Mouse (Mus musculus): ENCODE data around the gene Pxylp1. TPM values are rescaled to one million over a fixed set of nuclear protein-coding genes. Genes with fewer than 3 reads are reported as not detected.

Pxylp1 gene
- total RNA-seq, 1 experiment from 2014 or later: 8.5 TPM

DNA sequence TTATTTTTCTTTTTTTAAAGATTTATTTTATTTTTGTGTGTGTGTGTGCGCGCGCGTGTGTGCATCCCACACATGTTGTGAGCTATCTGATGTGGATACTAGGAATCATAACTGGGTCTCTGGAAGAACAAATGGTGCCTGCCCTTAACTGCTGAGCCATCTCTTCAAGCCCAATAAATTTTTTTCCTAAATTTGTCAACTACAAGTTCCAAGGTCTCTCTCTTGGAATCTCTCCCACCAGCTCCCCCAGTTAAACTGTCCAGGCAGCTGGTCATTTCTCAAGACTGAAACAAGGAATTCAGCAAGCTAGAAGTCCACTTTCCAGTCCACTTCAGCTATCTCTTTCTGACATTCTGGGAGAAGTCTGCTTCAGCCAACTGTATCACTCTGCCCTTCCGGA is 26.3 kb downstream of the Pxylp1 start:
- ATAC-seq (replicated peaks; ENCODE audit: insufficient number of reproducible peaks, low FRiP score, low TSS enrichment, poor library complexity, severe bottlenecking): no peak

DNA sequence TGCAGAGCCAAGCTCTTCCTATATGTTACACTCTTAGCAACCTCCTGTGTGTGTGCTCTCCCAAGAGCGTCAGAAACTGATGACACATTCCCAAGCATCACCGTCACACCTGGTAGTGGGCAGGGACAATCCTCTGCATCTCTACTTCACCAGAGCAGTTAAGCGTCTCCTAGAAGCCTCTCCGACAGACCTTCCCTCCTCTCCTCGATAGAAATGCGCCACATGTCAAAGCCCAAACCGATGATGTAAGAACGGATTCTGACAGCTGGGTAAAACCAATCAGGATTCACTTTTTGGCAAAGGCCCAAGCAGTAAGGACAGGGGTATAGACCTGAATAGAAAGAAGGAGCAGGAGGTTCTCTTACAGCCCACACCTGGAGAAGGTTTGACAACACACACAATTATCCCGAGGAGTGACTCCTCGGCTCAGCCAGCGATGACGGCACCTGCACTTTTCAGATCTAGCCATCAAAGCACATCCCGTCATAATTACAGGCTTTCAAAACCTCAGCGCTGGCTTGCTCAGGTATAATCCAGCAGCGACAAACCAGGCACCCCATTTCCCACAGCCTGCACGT is 26.9 kb downstream of the Pxylp1 start:
- ATAC-seq (replicated peaks; ENCODE audit: insufficient number of reproducible peaks, low FRiP score, low TSS enrichment, poor library complexity, severe bottlenecking): no peak

DNA sequence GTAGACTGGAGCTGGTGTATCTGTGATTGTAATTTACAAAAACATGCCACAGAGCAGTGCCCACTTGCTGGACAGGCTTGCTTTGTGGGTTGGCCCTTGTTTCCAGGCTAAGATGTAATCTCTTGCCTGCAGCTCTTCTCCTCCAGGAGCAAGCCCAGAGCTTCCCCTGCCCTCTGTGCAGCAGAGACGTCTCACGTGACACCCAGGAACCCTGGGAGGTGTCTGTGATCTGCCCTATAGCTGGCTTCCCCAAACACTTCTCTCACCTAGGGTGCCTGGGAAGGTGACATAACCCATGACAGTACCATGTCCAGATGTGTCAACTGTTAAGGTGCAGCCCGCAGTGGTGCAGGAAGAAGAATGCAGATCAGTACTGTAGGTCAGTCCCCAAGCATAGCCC is 28.9 kb downstream of the Pxylp1 start:
- no peak for ATAC-seq (replicated peaks; ENCODE audit: insufficient number of reproducible peaks, low FRiP score, low TSS enrichment, poor library complexity, severe bottlenecking)

DNA sequence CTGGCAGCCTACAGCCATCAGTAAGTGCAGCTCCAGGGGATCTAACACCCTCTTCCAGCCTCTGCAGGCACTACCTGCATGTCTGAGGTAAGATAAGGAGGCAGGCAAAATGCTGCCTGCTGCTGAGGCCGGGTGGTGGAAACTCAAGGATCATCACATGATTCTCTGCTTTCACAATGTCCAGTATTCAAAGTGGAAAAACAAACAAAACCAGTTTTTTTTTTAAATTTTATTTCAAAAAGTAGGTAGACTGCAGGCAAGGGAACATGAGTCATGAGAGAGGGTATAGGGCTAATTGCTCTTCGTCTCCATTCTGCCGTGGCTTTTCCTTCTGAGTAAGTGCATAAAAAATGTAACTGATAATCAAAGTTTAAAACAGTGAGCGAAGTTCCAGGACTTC is 29.6 kb downstream of the Pxylp1 start:
- ATAC-seq (replicated peaks; ENCODE audit: insufficient number of reproducible peaks, low FRiP score, low TSS enrichment, poor library complexity, severe bottlenecking): no peak

DNA sequence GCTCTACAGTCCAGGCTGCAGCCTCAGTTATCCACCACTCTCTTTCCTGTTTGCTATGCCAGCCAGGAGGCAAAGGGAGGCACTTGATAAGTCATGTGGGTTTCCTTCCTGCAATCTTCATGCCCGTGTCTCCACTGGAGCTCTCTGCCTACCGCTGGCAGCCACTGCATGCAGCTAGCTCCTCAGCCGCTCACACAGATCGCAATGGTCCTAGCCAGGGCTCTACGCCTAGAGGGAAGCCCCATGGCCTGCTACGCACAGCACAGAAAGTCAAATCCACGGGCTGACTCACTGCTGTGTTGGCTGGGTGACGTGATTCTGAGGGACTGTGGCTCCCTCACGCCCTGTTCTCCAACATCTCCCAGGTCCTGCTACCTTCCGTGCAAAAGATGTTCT is 31.4 kb downstream of the Pxylp1 start:
- ATAC-seq (replicated peaks; ENCODE audit: insufficient number of reproducible peaks, low FRiP score, low TSS enrichment, poor library complexity, severe bottlenecking): no peak

DNA sequence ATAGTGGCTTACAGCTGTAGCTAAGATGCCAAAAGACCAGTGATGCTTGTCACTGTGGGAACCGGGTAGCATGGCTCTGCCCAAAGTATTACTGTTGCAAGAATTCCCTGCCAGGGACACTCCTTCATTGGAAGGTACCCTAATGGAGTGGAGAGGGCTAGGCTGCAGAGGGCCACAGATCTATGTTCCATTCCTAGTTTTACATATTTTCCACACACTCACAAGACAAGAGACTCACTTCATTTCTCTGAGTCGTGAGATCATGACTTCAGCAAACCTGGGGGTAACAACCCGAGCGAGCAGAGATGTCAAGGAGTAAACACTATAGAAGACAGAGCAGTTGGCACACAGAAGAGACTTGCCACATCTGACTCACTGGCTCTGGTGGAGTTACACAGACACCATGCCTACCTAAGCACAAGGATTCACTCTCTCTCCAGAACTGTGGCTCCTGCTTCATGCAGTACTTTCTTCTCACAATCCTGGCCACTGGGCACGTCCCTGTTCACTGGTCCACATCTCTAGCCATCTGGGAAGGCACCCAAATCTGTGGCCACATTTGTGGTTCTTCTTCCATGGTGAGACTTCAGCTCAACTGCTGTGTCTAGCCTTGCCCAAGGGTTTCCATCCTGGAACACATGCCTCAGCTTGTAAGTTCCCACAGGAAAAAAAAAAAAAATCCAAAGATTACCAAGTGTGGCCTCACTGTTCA is 31.9 kb downstream of the Pxylp1 start:
- ATAC-seq (replicated peaks; ENCODE audit: insufficient number of reproducible peaks, low FRiP score, low TSS enrichment, poor library complexity, severe bottlenecking): no peak

DNA sequence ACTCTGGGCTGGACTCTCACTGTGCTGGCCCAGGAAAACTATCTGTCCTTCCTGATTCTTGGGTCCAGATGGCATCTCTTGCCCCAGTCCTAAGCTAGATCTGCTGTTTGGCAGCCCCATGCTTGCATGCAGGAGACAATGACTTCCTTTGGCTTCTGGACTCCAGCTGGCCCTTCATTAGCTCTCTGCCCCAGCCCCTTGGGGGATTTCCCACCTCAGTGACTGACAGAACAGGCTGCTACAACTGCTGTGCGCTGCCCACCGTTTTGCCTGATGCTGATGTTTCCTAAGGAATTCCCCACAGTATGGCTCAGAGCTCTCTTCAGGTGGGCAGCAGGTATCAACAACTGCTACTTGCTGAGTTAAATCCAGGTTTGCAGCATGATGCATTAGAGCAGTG is 33.4 kb downstream of the Pxylp1 start:
- no peak for ATAC-seq (replicated peaks; ENCODE audit: insufficient number of reproducible peaks, low FRiP score, low TSS enrichment, poor library complexity, severe bottlenecking)

DNA sequence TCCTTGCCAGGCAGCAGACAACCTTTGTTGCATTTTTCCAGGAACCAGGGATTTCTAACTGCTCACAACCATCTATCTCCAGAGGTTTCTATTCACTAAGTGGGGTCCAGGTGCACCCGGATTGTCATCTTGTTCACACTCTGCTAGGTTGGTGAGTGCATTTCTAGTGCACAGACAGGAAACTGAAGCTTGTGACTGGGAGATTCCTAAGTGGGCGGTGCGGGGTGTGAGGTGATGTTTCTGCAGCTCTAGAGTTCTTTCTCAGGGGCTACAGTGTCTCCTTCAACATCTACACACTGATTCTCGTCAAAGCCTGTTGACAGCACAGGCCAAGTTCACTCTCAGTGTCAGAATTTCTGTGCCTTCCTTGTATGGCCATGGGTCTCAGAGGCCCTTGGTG is 34.6 kb downstream of the Pxylp1 start:
- ATAC-seq (replicated peaks; ENCODE audit: insufficient number of reproducible peaks, low FRiP score, low TSS enrichment, poor library complexity, severe bottlenecking): no peak

DNA sequence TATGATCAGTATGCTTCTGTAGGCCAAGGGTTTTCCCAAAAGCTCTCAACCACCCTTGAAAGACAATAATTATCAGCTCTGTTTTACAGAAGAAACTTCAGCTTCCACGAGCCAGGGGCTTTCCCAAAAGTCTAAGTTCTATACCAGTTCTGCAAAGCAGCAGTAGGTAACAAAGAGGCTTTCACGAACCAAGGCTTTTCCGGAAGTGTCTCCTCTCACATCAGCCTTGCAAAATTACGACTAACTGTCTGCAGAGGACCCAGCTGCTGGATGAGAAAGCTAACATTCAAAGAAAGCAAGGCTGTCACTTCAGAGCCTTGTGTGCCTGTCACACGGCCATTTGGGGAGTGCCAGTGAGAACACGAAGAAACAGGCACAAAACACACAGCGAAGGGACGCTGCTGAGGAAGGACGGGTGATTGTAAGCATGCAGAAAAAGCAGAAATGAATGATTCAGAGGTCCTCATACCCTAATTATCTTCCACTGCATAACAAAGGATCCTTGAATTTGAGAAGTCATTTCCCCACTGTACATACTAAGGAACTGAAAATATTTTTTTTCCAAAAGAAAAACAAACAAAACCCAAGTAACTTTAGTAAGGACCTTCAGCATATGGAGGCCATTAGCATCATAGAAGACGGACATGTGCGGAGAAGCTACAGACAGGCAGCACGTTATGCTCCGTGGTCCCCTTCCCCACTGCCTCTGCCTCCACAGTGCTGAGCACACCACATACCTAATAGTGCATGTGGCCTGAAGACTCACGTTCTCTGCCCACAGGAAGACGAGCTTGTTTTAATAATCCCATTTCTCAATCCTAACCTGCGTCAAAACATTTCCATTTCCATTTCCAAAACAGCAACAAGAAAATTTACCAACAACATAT is 38.9 kb downstream of the Pxylp1 start:
- ATAC-seq (replicated peaks; ENCODE audit: insufficient number of reproducible peaks, low FRiP score, low TSS enrichment, poor library complexity, severe bottlenecking): no peak

DNA sequence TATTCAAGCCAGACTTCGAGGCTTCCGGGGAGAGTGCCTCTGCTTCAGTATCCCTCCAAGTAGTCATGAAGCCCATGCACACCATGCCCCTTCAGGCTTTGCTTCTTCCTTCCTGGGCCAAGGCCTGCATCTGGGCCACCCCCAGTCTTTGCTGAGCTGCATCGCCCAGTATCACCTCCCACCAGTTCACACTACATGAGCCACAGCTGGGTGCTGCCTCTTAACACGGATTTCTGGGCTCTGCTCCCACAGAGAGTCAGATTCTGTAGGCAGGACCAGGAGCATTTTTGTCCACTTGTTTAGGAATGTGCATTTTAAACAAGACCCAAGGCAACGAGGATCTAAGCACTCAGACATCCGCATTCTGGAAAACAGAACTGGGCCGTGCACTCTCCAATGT is 40.8 kb downstream of the Pxylp1 start:
- ATAC-seq (replicated peaks; ENCODE audit: insufficient number of reproducible peaks, low FRiP score, low TSS enrichment, poor library complexity, severe bottlenecking): no peak

DNA sequence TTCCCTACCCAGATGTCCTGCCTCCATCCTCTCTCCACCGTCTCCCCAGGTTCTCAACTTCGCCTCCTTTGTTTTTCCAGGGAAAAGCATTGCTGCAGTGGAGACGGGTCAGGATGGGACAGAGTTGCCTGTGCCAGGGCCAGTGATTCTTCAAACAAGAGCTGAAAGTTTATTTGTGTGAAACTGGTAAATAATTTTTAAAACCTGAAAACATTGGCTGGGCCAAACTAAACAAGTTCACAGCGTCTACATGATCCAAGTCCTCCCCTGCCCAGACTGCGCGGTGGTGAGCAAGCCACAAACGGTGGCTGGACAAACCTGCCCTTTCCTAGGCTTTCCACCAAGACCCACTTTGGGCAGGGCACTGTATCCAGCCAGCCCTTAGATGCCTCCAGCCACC is 41.4 kb downstream of the Pxylp1 start:
- no peak for ATAC-seq (replicated peaks; ENCODE audit: insufficient number of reproducible peaks, low FRiP score, low TSS enrichment, poor library complexity, severe bottlenecking)

DNA sequence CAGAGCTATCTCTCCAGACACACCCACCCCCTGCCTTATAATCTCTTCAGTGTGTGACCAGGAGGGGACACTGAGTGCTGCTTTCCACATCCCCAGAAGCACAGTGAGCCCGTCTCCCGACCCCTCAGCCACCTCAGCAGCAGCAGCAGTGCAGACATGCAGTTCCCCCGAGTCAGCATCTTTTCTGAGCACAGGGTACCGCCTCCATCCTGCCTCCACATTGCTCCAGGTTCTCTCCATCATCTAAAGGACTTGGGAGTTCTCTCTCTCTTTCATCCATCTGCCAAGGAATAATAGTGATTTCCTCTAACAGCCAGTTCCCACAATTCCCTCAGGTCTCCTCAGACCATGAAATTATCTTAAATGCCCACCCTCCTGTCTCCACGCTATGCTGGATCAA is 43.5 kb downstream of the Pxylp1 start:
- ATAC-seq (replicated peaks; ENCODE audit: insufficient number of reproducible peaks, low FRiP score, low TSS enrichment, poor library complexity, severe bottlenecking): no peak

DNA sequence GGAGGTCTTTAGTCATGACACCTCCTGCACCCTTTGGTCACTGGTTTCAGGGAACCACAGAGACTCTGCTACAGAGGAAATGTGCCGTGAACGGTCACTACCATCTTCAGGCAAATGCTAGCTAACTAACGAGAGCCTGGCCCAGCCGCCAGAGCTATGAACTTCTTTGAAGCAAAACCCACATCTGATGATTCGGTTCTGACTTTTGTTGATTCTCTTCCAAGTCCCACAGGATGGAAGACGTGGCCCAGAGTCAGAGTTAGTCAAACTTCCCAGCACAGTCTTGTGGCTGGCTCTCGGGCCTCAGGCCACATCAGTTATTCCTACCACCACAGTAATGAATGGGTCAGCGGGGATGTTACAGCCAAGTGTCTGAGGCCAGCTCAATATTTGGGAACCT is 46.1 kb downstream of the Pxylp1 start:
- no peak for ATAC-seq (replicated peaks; ENCODE audit: insufficient number of reproducible peaks, low FRiP score, low TSS enrichment, poor library complexity, severe bottlenecking)

DNA sequence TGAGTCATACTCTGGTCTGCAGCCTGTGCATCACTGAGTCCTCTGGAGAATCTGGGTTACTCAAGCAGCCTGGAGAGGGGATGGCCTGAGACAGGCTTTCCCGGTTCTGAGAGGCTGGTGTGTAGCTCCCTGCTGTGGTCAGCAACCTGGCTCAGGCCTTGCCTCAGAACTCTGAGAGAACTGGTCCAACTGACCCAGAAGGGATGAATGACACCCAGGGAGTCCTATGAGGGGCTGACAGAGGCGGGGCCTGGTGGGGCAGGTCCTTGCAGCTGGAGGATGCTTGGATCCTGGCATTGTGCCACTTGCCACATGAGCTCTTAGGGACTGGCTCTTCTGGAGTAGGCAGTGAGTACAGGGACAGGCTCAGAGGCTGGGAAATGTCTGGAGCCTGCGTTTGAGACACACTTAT is 47.7 kb downstream of the Pxylp1 start:
- ATAC-seq (replicated peaks; ENCODE audit: insufficient number of reproducible peaks, low FRiP score, low TSS enrichment, poor library complexity, severe bottlenecking): no peak

DNA sequence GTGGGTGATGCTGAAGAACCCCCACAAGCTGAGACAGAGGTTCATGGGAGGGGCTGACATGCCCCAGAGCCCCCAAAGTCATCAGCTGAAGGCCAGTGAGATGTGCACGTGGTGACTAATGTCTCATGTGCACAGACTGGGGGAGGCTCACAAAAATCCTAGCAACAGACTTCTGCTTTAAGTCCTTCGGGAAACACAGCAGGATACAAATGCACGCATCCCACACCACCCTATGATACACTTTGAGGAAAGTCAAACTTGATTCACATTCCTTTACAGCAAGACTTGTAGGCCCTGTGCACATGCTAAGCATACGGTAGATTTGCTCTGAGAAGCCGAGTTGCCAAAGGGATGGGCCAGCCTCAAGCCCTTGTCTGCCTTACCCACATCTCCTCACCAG is 53.1 kb downstream of the Pxylp1 start:
- ATAC-seq (replicated peaks; ENCODE audit: insufficient number of reproducible peaks, low FRiP score, low TSS enrichment, poor library complexity, severe bottlenecking): no peak

DNA sequence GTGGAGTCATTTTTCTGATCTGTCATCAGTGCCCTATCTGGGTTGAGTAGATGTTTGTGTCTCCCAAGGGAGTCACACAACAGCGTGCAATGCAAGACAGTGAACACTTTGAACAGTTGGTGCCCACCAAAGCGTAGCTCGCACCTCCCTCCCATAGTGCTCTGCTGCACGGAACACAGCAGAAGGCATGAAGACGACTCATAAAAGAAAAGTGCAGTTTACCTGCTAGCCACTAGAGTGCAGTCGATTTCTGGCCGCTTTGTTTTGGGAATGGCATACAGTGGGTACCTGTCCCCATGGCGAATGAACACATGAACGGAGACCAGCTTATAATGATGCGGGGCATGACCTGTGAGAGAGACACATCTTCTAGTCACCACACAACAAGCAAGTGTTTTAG is 53.6 kb downstream of the Pxylp1 start:
- ATAC-seq (replicated peaks; ENCODE audit: insufficient number of reproducible peaks, low FRiP score, low TSS enrichment, poor library complexity, severe bottlenecking): 0 out of 2 replicates have a peak, but pooled peaks have one; percentile 19

DNA sequence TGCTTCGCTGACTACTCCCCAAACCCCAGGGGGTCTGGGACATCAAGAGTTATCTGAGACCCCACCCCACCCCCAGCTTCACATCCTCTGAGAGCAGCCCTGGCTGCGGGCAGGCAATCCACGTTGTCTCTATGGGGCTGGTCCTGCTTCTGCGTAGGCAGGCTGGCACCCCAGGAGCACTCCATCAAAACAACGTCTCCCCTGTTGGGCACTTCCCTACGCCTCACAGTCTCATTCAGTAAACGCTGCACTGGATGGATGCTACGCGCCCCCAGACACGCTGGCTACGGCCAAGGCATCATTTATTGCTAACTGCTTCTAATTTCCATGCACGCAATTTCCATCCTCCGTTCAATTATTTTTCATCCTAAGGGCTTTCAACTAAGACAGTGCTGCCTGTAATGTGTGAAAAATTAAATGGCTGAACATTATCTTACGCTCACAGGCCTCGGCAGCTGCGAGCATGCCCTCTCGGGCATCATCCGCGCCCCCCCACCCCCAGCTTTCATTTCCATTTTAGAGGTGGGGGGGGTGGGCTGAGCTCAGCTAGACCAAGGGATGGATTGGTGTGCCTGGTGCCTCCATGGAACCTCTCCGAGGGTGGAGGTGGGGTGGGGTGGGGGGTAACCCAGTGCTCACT is 54.6 kb downstream of the Pxylp1 start:
- no peak for ATAC-seq (replicated peaks; ENCODE audit: insufficient number of reproducible peaks, low FRiP score, low TSS enrichment, poor library complexity, severe bottlenecking)

DNA sequence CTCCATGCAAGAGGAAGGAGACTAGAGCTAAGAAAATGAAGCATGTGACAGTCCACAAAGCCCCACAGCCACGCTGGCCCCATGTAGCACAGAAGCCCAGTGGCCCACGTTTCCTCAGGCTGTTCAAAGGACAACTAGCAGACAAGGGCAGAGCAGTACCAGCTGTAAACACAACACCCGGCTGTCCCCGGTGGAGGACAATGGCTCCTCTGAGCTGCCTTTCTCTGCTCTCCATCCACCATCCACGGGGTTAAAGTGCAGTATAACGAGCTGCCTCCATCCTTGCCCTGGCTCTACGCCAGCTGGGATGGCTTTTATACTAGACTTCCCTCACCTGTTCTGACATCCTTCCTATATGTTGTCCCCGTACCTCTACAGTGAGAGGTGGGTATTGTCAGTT is 55.5 kb downstream of the Pxylp1 start:
- no peak for ATAC-seq (replicated peaks; ENCODE audit: insufficient number of reproducible peaks, low FRiP score, low TSS enrichment, poor library complexity, severe bottlenecking)

DNA sequence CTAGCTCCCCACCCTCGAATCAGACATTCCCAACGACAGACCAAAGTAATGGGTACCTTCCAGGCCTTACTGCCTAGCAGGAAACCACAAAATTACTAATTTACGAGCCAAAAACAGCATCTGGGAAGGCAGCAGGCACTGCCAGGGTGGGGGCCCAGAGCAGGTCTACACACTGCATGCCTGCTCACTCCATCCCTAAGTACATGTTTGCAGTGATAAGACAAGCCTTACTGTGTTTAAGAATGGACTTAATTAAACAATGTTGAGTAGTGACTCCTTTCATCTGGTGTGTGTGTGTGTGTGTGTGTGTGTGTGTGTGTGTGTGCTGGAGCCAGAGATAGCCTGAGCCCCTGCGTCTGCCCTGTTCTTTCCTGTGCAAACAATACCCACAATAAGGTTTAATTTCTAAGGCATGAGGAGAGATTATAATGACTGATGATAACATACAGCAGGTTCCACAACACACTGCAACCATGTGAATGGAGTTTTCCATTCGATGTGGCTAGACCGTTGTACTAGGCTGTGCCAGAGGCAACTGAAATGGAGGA is 57.0 kb downstream of the Pxylp1 start:
- no peak for ATAC-seq (replicated peaks; ENCODE audit: insufficient number of reproducible peaks, low FRiP score, low TSS enrichment, poor library complexity, severe bottlenecking)
